Mouse (Mus musculus) brown adipose tissue, adult 24 weeks (tissue): ENCODE results near the gene Ptprm. TPM values are rescaled to one million over a fixed set of nuclear protein-coding genes. Genes with fewer than 3 reads are reported as not detected.

Source experiments
- H3K27ac ChIP-seq: fragments of 200-500 bp; replicated peaks from 2 replicates; pipeline ENCODE4 v1.5.1; 2012; ENCODE audit warnings: low read depth, mild to moderate bottlenecking, low read length
- H3K4me1 ChIP-seq: fragments of 200-500 bp; 2 replicates; pipeline ENCODE4 v1.6.1; 2012; ENCODE audit warnings: low read length, mixed read lengths; ENCODE audit not compliant: control insufficient read depth, insufficient read depth, insufficient read length
- H3K4me3 ChIP-seq: fragments of 200-500 bp; 2 replicates; pipeline ENCODE4 v1.5.1; 2012; ENCODE audit warnings: low read depth, mild to moderate bottlenecking, low read length, moderate library complexity; ENCODE audit not compliant: insufficient read depth
- polyA plus RNA-seq: library from polyadenylated mRNA; stranded (reverse); fragments of >200 nt; gene quantifications from 2 replicates; pipeline ENCODE4 v1.2.4, GENCODE M21; 2012; ENCODE audit not compliant: missing spikeins, insufficient read depth, insufficient read length

Gene Ptprm
- polyA plus RNA-seq, 1 experiment = 23.5 TPM

- no peak overlapping the region for H3K4me3 ChIP-seq
- H3K27ac ChIP-seq = peak overlapping the region; percentile 73
- H3K4me1 ChIP-seq = peaks cover 14% of the 10 kb centered on the region
Measured at GRCm38 (mm10) chr17:67133440-67134103, 220.7 kb downstream of the Ptprm start.

- Histone ChIP-seq H3K27ac (no peak overlapping the region), H3K4me3 (no peak overlapping the region), H3K4me1 (peaks cover 14% of the 10 kb centered on the region)
Measured at GRCm38 (mm10) chr17:67133026-67133425, 221.2 kb downstream of the Ptprm start.

- H3K4me3 ChIP-seq = no peak overlapping the region
- H3K27ac ChIP-seq = no peak overlapping the region
- peaks cover 43% of the 10 kb centered on the region for H3K4me1 ChIP-seq
Measured at GRCm38 (mm10) chr17:67127530-67127929, 226.7 kb downstream of the Ptprm start.

DNA sequence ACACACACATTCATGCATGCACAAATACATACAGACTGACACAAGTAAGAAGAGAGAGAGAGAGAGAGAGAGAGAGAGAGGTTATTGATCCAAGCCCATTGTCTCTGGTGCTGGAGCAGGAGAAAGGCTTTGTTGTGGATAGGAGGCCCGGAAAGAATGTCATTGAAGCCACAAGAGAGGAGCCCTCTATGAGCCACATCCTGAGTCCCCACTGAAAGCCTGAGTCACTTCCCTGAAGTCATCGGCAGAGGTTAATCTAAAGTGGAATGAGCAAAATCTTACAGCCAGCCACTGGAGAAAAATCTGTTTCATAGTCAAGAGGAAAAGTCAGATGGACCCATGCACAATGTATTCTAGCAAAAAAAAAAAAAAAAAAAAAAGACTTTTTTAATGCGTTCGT is 228.7 kb downstream of the Ptprm start:
- peaks cover 42% of the 10 kb centered on the region for H3K4me1 ChIP-seq
- H3K27ac ChIP-seq = no peak overlapping the region
- no peak overlapping the region for H3K4me3 ChIP-seq

DNA sequence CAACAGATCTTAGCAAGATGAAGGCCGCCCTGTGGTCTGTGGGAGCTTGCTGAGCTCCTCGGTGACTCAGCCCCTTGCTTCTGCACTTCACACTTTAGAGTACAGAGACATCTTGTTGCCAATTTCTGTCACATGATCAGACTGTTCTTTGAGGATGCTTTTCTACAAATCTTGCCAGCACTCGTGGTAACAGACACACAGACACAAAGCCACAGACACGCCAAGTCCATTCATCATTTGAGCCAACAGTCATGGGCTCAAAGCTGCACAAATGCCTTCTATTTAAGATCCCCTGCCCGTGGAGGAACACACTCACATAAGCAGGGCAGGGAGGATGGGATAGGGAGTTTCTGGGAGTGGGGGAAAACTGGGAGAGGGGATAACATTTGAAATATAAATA is 230.0 kb downstream of the Ptprm start:
- H3K4me1 ChIP-seq = peaks cover 42% of the 10 kb centered on the region
- H3K4me3 ChIP-seq = no peak overlapping the region
- H3K27ac ChIP-seq = no peak overlapping the region

- Histone ChIP-seq H3K4me3 (no peak overlapping the region), H3K4me1 (peaks cover 46% of the 10 kb centered on the region), H3K27ac (no peak overlapping the region)
Measured at GRCm38 (mm10) chr17:67123722-67124121, 230.5 kb downstream of the Ptprm start.

- H3K4me1 ChIP-seq = peaks cover 34% of the 10 kb centered on the region
- no peak overlapping the region for H3K4me3 ChIP-seq
- H3K27ac ChIP-seq = no peak overlapping the region
Measured at GRCm38 (mm10) chr17:67120863-67121262, 233.4 kb downstream of the Ptprm start.

GRCm38 (mm10) chr17:67118676-67119340 is 235.4 kb downstream of the Ptprm start:
- H3K4me3 ChIP-seq = no peak overlapping the region
- H3K4me1 ChIP-seq = peaks cover 24% of the 10 kb centered on the region
- no peak overlapping the region for H3K27ac ChIP-seq

DNA sequence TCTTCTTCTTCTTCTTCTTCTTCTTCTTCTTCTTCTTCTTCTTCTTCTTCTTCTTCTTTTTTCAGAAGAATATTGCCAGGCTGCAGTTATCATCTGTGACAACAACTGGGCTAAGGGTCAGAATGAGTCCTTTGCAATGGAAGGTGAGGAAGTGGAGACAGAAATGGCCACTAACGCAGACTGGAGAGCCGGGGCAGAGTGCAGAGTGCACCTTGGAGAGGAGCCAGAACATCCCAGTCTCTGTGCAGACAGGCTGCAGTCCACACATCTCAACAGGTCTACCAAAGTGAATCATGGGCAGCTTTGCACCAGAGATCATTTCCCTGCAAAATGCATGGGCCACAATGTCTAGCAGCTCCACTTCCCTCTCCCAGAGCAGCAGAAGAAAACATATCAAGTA is 239.4 kb downstream of the Ptprm start:
- H3K4me1 ChIP-seq = peaks cover 15% of the 10 kb centered on the region
- H3K27ac ChIP-seq = no peak overlapping the region
- no peak overlapping the region for H3K4me3 ChIP-seq

GRCm38 (mm10) chr17:67112679-67113078 is 241.6 kb downstream of the Ptprm start:
- Histone ChIP-seq H3K27ac (no peak overlapping the region), H3K4me3 (no peak overlapping the region), H3K4me1 (peaks cover 10% of the 10 kb centered on the region; the same call in 1 of the 2 replicates)

DNA sequence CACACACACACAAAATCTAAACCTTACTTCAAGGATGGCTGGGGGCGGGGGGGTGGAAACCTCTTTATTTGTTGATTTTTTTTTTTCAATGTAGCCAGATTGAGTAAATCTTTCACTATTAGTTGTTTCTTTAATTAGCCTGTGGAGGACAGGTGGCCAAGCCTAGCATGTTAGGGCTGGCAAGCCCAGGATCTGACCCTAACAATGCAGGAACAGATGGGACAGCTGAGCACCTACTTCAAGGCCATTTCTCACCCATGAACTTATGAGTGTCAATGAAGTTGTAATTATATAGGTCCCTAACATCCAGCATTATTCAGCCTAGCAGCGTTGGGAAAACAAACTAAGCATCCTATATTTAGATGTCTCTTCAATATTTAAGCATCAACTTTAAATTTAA is 248.1 kb downstream of the Ptprm start:
- Histone ChIP-seq H3K4me1 (no peaks in the 10 kb centered on the region), H3K4me3 (no peak overlapping the region), H3K27ac (no peak overlapping the region)

DNA sequence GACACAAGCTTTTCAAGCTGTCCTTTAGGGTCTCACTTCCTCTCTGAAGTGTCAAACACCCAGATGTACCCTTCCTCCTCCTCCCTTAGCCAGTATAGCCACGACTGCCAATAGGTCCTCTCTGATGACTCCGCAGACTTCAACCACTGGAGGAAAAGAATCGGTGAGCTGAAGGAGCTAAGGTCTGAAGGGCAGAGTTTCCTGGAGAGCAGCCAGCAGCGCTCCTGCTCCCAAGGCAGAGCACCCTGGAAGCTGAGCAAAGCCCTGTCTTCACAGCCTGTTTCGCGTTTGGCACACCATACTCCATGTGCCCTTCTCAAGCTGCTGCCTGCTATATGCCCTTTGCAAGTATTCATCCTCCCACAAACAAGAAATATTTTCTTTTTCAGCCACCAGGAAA is 252.2 kb downstream of the Ptprm start:
- H3K4me3 ChIP-seq = no peak overlapping the region
- no peaks in the 10 kb centered on the region for H3K4me1 ChIP-seq
- no peak overlapping the region for H3K27ac ChIP-seq

- Histone ChIP-seq H3K27ac (no peak overlapping the region), H3K4me1 (peaks cover 15% of the 10 kb centered on the region), H3K4me3 (no peak overlapping the region)
Measured at GRCm38 (mm10) chr17:67090997-67091396, 263.3 kb downstream of the Ptprm start.

DNA sequence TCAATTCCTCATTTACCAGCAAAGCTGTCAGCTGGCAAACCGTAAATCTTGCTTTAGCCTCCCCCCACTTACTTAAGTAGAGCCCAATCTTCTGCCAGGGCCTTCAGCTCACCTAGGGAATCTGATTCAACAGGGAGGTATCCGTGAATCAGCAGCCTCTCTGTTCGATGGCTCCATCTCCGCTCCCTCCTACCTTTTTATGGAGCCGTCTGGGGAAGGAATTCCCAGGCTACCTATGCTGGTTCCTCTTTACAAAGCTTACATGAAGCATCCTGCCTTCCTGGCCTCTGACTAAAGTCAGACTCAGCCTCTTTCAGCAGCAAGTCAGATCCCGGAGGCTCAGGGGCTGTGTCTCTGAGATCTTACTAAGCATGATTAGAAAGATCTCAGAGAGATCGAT is 264.1 kb downstream of the Ptprm start:
- H3K4me3 ChIP-seq = no peak overlapping the region
- no peak overlapping the region for H3K27ac ChIP-seq
- peaks cover 17% of the 10 kb centered on the region for H3K4me1 ChIP-seq

DNA sequence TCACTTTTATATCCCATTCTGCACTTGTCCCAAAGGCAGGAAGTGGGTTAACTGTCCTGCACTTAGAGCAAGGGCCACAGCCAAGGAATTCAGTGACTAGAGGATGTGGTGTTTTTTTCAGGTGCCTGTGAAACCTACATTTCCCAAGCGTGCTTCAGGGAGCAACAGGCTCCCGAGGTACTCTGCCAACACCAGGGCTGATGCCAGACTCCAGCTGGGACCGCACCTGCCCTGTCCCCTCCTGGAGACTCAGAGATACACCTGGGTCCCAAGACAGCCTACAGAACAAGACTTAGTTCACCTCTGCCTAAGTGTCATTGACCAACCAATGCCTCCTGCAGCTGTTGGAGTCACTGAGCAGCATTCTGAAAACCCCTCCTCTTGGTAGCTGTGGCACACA is 264.6 kb downstream of the Ptprm start:
- no peak overlapping the region for H3K4me3 ChIP-seq
- peaks cover 20% of the 10 kb centered on the region for H3K4me1 ChIP-seq
- H3K27ac ChIP-seq = no peak overlapping the region

GRCm38 (mm10) chr17:67087585-67087984 is 266.7 kb downstream of the Ptprm start:
- Histone ChIP-seq H3K4me3 (no peak overlapping the region), H3K4me1 (peaks cover 25% of the 10 kb centered on the region), H3K27ac (no peak overlapping the region)
